Mouse (Mus musculus) myocyte (in vitro differentiated cells): Measurements from ENCODE around the gene Stoml3. TPM values are rescaled to one million over a fixed set of nuclear protein-coding genes. Genes with fewer than 3 reads are reported as not detected.

Source experiments
- H3K27me3 ChIP-seq: one replicate; pipeline ENCODE4 v1.6.1; 2011; ENCODE audit not compliant: control insufficient read depth, insufficient read depth, insufficient read length
- H3K36me3 ChIP-seq: one replicate; pipeline ENCODE4 v1.6.1; 2011; ENCODE audit not compliant: control insufficient read depth, insufficient read depth
- H3K4me2 ChIP-seq: one replicate; pipeline ENCODE4 v1.6.1; 2011; ENCODE audit warnings: low read depth, control low read depth
- H3K4me3 ChIP-seq: one replicate; pipeline ENCODE4 v1.5.1; 2011; ENCODE audit warnings: mild to moderate bottlenecking, control low read depth, moderate library complexity
- H3K79me2 ChIP-seq: one replicate; pipeline ENCODE4 v1.6.1; 2011; ENCODE audit not compliant: control insufficient read depth, insufficient read depth
- H3ac ChIP-seq: one replicate; pipeline ENCODE4 v1.6.1; 2011; ENCODE audit not compliant: control insufficient read depth, insufficient read length
- CEBPB ChIP-seq: IDR thresholded peaks from 2 replicates; pipeline ENCODE4 v1.6.1; 2011; ENCODE audit warnings: mild to moderate bottlenecking, moderate library complexity; ENCODE audit not compliant: poor library complexity, insufficient read depth, severe bottlenecking
- E2F4 ChIP-seq: IDR thresholded peaks from one replicate; pipeline ENCODE4 v1.6.1; 2011; ENCODE audit warnings: mild to moderate bottlenecking, control low read depth, moderate library complexity; ENCODE audit not compliant: insufficient read depth
- MAX ChIP-seq: IDR thresholded peaks from one replicate; pipeline ENCODE4 v1.6.1; 2011; ENCODE audit warnings: low read depth, mild to moderate bottlenecking, control low read depth
- MYOD1 ChIP-seq, 3 experiments: IDR thresholded peaks; one replicate each; pipeline ENCODE4 v1.6.1; 2011; ENCODE audit warnings: control low read depth in 2 of 3, low read depth in 2 of 3, mild to moderate bottlenecking in 2 of 3, moderate library complexity in 1 of 3; ENCODE audit not compliant: insufficient read length in 2 of 3, control insufficient read depth in 1 of 3
- MYOG ChIP-seq, 3 experiments: IDR thresholded peaks; one replicate each; pipeline ENCODE4 v1.6.1; 2011; ENCODE audit warnings: control low read depth in 2 of 3, low read depth in 2 of 3, mild to moderate bottlenecking in 2 of 3; ENCODE audit not compliant: insufficient read length in 2 of 3, control insufficient read depth in 1 of 3, insufficient read depth in 1 of 3
- POLR2A ChIP-seq: IDR thresholded peaks from one replicate; pipeline ENCODE4 v1.6.1; 2011; ENCODE audit warnings: low read depth, mild to moderate bottlenecking, control low read depth, moderate library complexity; ENCODE audit not compliant: insufficient read length
- POLR2AphosphoS2 ChIP-seq: IDR thresholded peaks from one replicate; pipeline ENCODE4 v1.6.1; 2011; ENCODE audit warnings: low read depth, control low read depth; ENCODE audit not compliant: insufficient read length
- REST ChIP-seq: IDR thresholded peaks from one replicate; pipeline ENCODE4 v1.6.1; 2011; ENCODE audit warnings: mild to moderate bottlenecking, control low read depth, moderate library complexity; ENCODE audit not compliant: insufficient read depth, insufficient read length
- SRF ChIP-seq: IDR thresholded peaks from one replicate; pipeline ENCODE4 v1.6.1; 2011; ENCODE audit warnings: low read depth; ENCODE audit not compliant: control insufficient read depth, insufficient read length
- TCF12 ChIP-seq: IDR thresholded peaks from one replicate; pipeline ENCODE4 v1.6.1; 2011; ENCODE audit warnings: mild to moderate bottlenecking, control low read depth; ENCODE audit not compliant: poor library complexity, insufficient read depth, severe bottlenecking
- TCF3 ChIP-seq: IDR thresholded peaks from one replicate; pipeline ENCODE4 v1.6.1; 2011; ENCODE audit warnings: low read depth, control low read depth; ENCODE audit not compliant: insufficient read length
- USF1 ChIP-seq: IDR thresholded peaks from one replicate; pipeline ENCODE4 v1.6.1; 2011; ENCODE audit warnings: low read depth, mild to moderate bottlenecking, control low read depth, moderate library complexity
- polyA plus RNA-seq: library from polyadenylated mRNA; unstranded; fragments of >200 nt; fragmentation: generic; extraction: Trizol; gene quantifications from one replicate; pipeline ENCODE4 v1.2.1, GENCODE M21; 2012; ENCODE audit warnings: missing spikeins

Stoml3 gene
- polyA plus RNA-seq, 1 experiment = not detected

DNA sequence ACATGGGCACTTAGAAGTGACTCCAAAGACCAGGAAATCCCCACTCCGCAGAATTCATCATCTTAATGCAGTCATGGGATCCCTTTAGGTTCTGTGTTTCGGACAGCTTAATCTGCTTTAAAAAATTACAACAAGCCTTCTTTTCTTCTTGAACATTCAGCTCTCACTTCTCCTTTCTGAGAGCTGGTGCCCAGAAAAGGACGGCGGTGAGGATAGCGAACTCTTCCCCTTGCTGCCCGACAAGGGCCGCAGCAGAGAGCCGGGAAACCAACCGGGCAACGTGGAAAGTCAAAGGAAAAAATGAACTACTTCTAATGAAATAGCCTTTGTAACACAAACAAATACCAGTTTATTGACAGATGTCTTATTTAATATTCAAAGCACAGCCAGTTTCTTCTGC, 34.3 kb downstream of the Stoml3 start:
- TF ChIP-seq USF1 (no peak), E2F4 (no peak), TCF12 (no peak), TCF3 (no peak), CEBPB (no peak), MAX (no peak), POLR2A (no peak), SRF (no peak), POLR2AphosphoS2 (no peak), MYOD1 (IDR thresholded peaks at IDR 0.05; ENCODE audit: control insufficient read depth in 1 of 3, insufficient read length in 2 of 3, low read depth in 2 of 3) (no peak), MYOG (IDR thresholded peaks at IDR 0.05; ENCODE audit: control insufficient read depth in 1 of 3, insufficient read depth in 1 of 3, insufficient read length in 2 of 3, low read depth in 2 of 3) (no peak), REST (no peak)
- H3K4me2 ChIP-seq = no peak overlapping the region
- H3K27me3 ChIP-seq = peaks cover 10% of the 10 kb centered on the region
- H3ac ChIP-seq = no peak overlapping the region
- H3K36me3 ChIP-seq = no peaks in the 10 kb centered on the region
- no peaks in the 10 kb centered on the region for H3K79me2 ChIP-seq
- no peak overlapping the region for H3K4me3 ChIP-seq

DNA sequence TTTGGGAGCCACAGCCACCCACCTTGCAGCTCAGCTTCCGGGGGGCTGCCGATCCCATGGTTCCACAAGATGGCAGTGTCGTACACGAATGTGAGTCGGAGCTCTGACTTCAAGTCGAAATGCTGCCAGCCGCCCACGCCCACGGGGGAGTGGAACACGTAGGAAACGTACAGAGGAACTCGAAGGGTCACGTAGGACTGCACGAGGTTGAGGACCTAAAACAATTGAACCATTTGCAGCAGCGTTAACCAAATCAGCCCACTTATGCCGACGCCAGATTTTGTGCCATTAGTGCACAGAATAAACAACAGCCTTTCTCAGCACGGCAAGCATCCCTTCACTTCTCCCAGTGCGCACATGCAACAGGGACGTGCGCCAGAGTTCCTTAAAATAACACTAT, 37.3 kb downstream of the Stoml3 start:
- TF ChIP-seq MYOD1 (IDR thresholded peaks at IDR 0.05; ENCODE audit: control insufficient read depth in 1 of 3, insufficient read length in 2 of 3, low read depth in 2 of 3) = no peak
- no peak for TF ChIP-seq TCF12
- no peak for TF ChIP-seq MAX
- no peak for TF ChIP-seq E2F4
- TF ChIP-seq USF1 = no peak
- no peak for TF ChIP-seq REST
- TF ChIP-seq POLR2A = no peak
- TF ChIP-seq SRF = no peak
- no peak overlapping the region for H3K4me2 ChIP-seq
- peaks cover 17% of the 10 kb centered on the region for H3K27me3 ChIP-seq
- H3ac ChIP-seq = no peak overlapping the region
- no peaks in the 10 kb centered on the region for H3K79me2 ChIP-seq
- H3K4me3 ChIP-seq = no peak overlapping the region
- H3K36me3 ChIP-seq = no peaks in the 10 kb centered on the region

DNA sequence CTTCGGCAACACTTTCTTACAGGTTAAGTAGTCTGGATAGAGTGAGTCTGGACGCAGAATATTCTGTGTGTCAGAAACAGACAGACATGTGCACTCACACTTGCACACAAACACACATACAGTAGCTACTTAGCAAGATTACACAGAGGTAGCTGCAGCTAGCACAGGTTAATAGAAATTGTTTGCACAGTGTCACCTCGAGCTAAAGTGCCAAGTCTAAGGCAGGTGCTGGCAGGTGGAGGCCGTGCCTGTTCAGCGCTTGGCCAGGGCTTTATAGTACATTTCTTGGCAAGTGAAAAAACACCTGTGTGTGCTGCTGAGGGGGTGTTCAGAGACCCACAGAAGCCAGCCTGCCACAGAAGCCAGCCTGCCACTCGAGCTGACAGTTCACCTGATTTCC, 41.9 kb downstream of the Stoml3 start:
- Histone ChIP-seq H3K4me2 (no peak overlapping the region), H3K27me3 (peaks cover 7% of the 10 kb centered on the region), H3K79me2 (no peaks in the 10 kb centered on the region), H3ac (no peak overlapping the region), H3K4me3 (no peak overlapping the region), H3K36me3 (no peaks in the 10 kb centered on the region)
- no peak for TF ChIP-seq MYOD1 (IDR thresholded peaks at IDR 0.05; ENCODE audit: control insufficient read depth in 1 of 3, insufficient read length in 2 of 3, low read depth in 2 of 3)
- TF ChIP-seq TCF12 = no peak
- no peak for TF ChIP-seq SRF
- no peak for TF ChIP-seq CEBPB
- TF ChIP-seq USF1 = no peak
- no peak for TF ChIP-seq TCF3
- no peak for TF ChIP-seq REST
- no peak for TF ChIP-seq E2F4
- TF ChIP-seq MYOG (IDR thresholded peaks at IDR 0.05; ENCODE audit: control insufficient read depth in 1 of 3, insufficient read depth in 1 of 3, insufficient read length in 2 of 3, low read depth in 2 of 3) = no peak
- no peak for TF ChIP-seq POLR2AphosphoS2
- no peak for TF ChIP-seq MAX
- TF ChIP-seq POLR2A = no peak

DNA sequence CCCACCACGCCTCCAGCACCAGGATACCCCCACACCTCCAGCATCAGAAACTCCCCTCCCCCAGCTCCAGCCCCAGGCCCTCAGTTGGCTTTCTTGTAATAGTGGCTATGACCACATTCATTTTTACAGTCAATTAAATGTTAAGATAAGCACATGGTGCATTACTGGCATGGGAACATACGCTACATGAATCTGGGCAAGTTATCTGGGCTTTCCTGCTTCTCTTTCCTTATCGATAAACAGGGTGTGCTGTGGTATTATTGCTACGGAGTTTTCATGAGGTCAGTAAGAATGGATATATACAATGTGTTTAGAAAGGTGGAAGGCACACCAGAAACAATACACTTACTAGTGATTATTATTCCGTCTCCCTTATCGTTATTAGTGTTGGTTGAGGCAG, 43.6 kb downstream of the Stoml3 start:
- Histone ChIP-seq H3K4me3 (no peak overlapping the region), H3K27me3 (peaks cover 10% of the 10 kb centered on the region), H3K4me2 (no peak overlapping the region), H3K36me3 (no peaks in the 10 kb centered on the region), H3K79me2 (no peaks in the 10 kb centered on the region), H3ac (no peak overlapping the region)
- TF ChIP-seq CEBPB = no peak
- no peak for TF ChIP-seq POLR2AphosphoS2
- no peak for TF ChIP-seq REST
- TF ChIP-seq TCF3 = no peak
- no peak for TF ChIP-seq TCF12
- no peak for TF ChIP-seq MAX
- no peak for TF ChIP-seq USF1
- no peak for TF ChIP-seq MYOG (IDR thresholded peaks at IDR 0.05; ENCODE audit: control insufficient read depth in 1 of 3, insufficient read depth in 1 of 3, insufficient read length in 2 of 3, low read depth in 2 of 3)
- TF ChIP-seq MYOD1 (IDR thresholded peaks at IDR 0.05; ENCODE audit: control insufficient read depth in 1 of 3, insufficient read length in 2 of 3, low read depth in 2 of 3) = no peak
- no peak for TF ChIP-seq E2F4
- TF ChIP-seq POLR2A = no peak
- TF ChIP-seq SRF = no peak

DNA sequence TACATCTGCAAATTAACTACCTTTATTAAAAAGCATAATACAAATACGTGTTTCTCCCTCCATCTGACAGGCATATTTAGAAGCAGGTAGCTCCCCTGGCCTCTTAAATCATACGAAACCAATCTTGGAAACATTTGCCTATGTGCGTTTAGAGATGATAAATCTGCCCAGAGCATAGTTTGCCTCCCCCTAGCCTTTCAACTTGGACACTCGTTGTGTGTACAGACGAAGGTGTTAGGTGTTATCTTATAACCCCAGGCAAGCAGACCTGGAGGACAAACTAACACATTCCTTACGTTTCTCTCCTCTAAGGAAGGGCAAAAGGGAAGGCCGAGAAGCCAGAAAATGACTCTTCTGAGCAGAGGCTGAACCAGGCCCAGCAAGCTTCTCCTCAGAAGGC, 64.2 kb downstream of the Stoml3 start:
- Histone ChIP-seq H3K79me2 (no peaks in the 10 kb centered on the region), H3K4me2 (no peak overlapping the region), H3K27me3 (peaks cover 11% of the 10 kb centered on the region), H3K36me3 (no peaks in the 10 kb centered on the region), H3K4me3 (no peak overlapping the region), H3ac (no peak overlapping the region)
- TF ChIP-seq CEBPB = no peak
- TF ChIP-seq TCF3 = no peak
- no peak for TF ChIP-seq SRF
- no peak for TF ChIP-seq POLR2AphosphoS2
